Mouse (Mus musculus) bone marrow macrophage, adult 2 months (primary cell): ENCODE data around the gene Cmip. TPM values are rescaled to one million over a fixed set of nuclear protein-coding genes. Genes with fewer than 3 reads are reported as not detected.

ENCODE experiments used
- H3K27ac ChIP-seq: 2 replicates; pipeline ENCODE4 v1.5.1; 2012; ENCODE audit warnings: low read depth, low read length; ENCODE audit not compliant: insufficient read depth
- H3K4me1 ChIP-seq: 2 replicates; pipeline ENCODE4 v1.6.1; 2012; ENCODE audit warnings: low read length; ENCODE audit not compliant: control insufficient read depth, insufficient read depth
- H3K4me3 ChIP-seq: 2 replicates; pipeline ENCODE4 v1.5.1; 2012; ENCODE audit warnings: mild to moderate bottlenecking, low read length, moderate library complexity; ENCODE audit not compliant: insufficient read depth
- CTCF ChIP-seq: IDR thresholded peaks from 2 replicates; pipeline ENCODE4 v1.5.1; 2012; ENCODE audit warnings: low read depth, mild to moderate bottlenecking, low read length, moderate library complexity
- POLR2A ChIP-seq: IDR thresholded peaks from 2 replicates; pipeline ENCODE4 v1.6.1; 2012; ENCODE audit warnings: mild to moderate bottlenecking, low read depth, low read length, borderline replicate concordance
- polyA plus RNA-seq: library from polyadenylated mRNA; stranded (reverse); fragments of >200 nt; gene quantifications from 2 replicates; pipeline ENCODE4 v1.2.4, GENCODE M21; 2012; ENCODE audit not compliant: missing spikeins, insufficient read depth, insufficient read length

The Cmip gene
- polyA plus RNA-seq, 1 experiment = 60.1 TPM

GRCm38 (mm10) chr8:117485316-117485715 lies 228.5 kb downstream of the Cmip start:
- H3K27ac ChIP-seq = no peak overlapping the region
- TF ChIP-seq CTCF (no peak), POLR2A (no peak)
- H3K4me3 ChIP-seq = no peak overlapping the region
- H3K4me1 ChIP-seq = peaks cover 19% of the 10 kb centered on the region

GRCm38 (mm10) chr8:117488246-117489005 lies 231.6 kb downstream of the Cmip start:
- no peak for TF ChIP-seq POLR2A
- TF ChIP-seq CTCF = no peak

GRCm38 (mm10) chr8:117493543-117493942 lies 236.7 kb downstream of the Cmip start:
- Histone ChIP-seq H3K4me1 (peaks cover 19% of the 10 kb centered on the region), H3K27ac (no peak overlapping the region), H3K4me3 (no peak overlapping the region)
- TF ChIP-seq CTCF = no peak
- no peak for TF ChIP-seq POLR2A

More at GRCm38 (mm10) chr8:117488246-117489005, 231.6 kb downstream of the Cmip start:
- Histone ChIP-seq H3K4me3 (no peak overlapping the region), H3K27ac (no peak overlapping the region), H3K4me1 (peaks cover 6% of the 10 kb centered on the region; the same call in 1 of the 2 replicates)

- peaks cover 23% of the 10 kb centered on the region for H3K4me1 ChIP-seq
- TF ChIP-seq POLR2A (no peak), CTCF (no peak)
- H3K27ac ChIP-seq = no peak overlapping the region
- H3K4me3 ChIP-seq = no peak overlapping the region
Measured at GRCm38 (mm10) chr8:117494874-117495273, 238.0 kb downstream of the Cmip start.

GRCm38 (mm10) chr8:117498179-117498914 lies 241.5 kb downstream of the Cmip start, which contains the start of gene Plcg2:
Gene Plcg2, plus strand, starts transcription at chr8:117498291.
- Histone ChIP-seq H3K27ac (peak within 1 kb of the TSS; percentile 59), H3K4me1 (peaks cover 43% of the 10 kb centered on the region), H3K4me3 (peak within 1 kb of the TSS; percentile 86)
- TF ChIP-seq POLR2A (0 out of 2 replicates have a peak, but pooled peaks have one; percentile 65), CTCF (no peak)

- Histone ChIP-seq H3K4me1 (peaks cover 38% of the 10 kb centered on the region), H3K27ac (no peak overlapping the region), H3K4me3 (peak overlapping the region; percentile 86)
- TF ChIP-seq POLR2A = no peak
- TF ChIP-seq CTCF = no peak
Measured at GRCm38 (mm10) chr8:117498915-117499540, 242.2 kb downstream of the Cmip start.

- Histone ChIP-seq H3K4me1 (peaks cover 26% of the 10 kb centered on the region), H3K4me3 (no peak overlapping the region), H3K27ac (peak overlapping the region; percentile 40)
- TF ChIP-seq POLR2A (no peak), CTCF (no peak)
Measured at GRCm38 (mm10) chr8:117500232-117500823, 243.5 kb downstream of the Cmip start.

- peaks cover 26% of the 10 kb centered on the region for H3K4me1 ChIP-seq
- no peak overlapping the region for H3K27ac ChIP-seq
- no peak overlapping the region for H3K4me3 ChIP-seq
- no peak for TF ChIP-seq POLR2A
- TF ChIP-seq CTCF = no peak
Measured at GRCm38 (mm10) chr8:117501323-117501722, 244.5 kb downstream of the Cmip start.

GRCm38 (mm10) chr8:117503405-117504069 lies 246.7 kb downstream of the Cmip start:
- peaks cover 26% of the 10 kb centered on the region for H3K4me1 ChIP-seq
- no peak overlapping the region for H3K4me3 ChIP-seq
- TF ChIP-seq POLR2A (no peak), CTCF (no peak)
- no peak overlapping the region for H3K27ac ChIP-seq
